Mouse (Mus musculus) spleen, postnatal 36 days (tissue): ENCODE results near the gene Pafah1b1.

Source experiments
- DNase-seq, 2 experiments: peaks; one replicate each; pipeline ENCODE4 v3.0.0; 2022; ENCODE audit warnings: low spot score in 2 of 2, mixed read lengths in 1 of 2

Pafah1b1 gene

DNA sequence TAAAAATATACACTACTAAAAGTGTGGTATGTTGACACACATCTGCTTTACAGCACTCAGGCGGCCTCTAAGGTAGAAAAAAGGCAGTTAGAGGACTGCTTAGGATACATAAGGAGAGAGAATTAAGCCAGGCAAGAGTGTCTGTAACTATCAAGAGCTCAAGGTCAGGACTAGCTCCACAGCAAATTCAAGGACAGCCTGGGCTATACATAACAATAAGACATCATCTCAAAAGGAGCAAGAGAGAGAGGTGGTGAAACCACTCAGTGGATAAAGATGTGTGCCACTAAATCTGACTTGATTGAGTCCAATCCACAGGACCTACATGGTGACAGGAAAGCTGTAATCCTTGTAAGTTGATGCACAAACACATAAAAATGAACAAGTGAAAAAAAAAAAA lies 3.8 kb downstream of the Pafah1b1 start:
- no peak for DNase-seq

DNA sequence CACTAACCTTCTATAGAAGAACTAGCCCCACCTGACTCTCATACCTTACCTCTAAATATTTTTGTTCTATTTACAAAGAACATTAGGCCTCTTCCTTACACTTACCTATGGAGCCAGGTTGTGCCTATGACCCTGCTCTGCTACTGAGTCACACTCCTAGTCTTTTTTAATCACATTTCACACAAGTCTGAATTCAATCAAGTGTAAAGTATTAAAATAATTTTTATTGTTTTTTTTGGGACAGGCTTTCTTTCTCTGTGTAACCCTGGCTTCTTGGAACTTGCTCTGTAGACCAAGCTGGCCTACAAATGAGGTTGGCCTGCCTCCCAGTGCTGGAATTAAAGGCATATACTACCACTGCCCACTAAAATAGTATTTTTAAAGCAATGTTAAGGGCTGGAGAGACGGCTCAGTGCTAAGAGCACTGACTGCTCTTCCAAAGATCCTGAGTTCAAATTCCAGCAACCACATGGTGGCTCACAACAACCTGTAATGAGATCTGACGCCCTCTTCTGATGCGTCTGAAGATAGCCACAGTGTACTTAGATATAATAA lies 8.4 kb downstream of the Pafah1b1 start:
- DNase-seq, result no peak

DNA sequence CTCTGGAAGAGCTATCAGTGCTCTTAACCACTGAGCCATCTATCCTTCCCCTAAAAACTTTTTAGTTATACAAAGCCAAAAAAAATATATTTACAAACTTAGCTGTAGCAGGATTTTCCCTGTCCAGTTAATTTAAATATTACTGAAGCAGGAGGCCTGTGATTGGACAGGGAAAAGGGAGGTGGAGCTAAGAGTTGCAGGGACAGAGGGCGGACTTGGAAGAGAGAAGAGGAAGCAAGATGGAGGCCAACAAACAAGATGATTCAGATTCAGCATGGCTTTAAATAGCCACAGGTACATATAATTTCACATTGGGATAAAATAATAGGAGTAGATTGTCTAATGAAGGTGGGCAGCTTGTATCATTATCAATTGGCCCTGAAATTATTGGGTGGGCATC lies 13.8 kb downstream of the Pafah1b1 start:
- DNase-seq, result no peak

DNA sequence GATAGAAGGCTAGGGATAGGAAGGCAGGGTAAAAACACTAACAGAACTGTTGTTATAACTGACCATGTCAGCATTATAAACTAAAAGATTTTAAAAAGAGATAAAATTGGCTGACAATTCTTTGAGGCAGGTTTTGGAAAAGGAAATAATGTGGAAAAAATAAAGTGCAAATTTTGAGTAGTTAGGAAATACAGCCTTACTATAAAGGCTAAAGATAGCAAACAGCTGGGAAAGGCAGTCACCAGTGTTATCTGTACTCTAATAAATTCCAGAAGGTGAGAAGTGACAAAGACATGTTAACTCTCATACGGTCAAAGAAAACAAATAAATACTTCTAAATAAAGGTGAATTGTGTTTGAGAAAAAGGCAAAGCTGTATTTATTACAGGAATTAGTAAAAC lies 15.7 kb downstream of the Pafah1b1 start:
- no peak for DNase-seq

DNA sequence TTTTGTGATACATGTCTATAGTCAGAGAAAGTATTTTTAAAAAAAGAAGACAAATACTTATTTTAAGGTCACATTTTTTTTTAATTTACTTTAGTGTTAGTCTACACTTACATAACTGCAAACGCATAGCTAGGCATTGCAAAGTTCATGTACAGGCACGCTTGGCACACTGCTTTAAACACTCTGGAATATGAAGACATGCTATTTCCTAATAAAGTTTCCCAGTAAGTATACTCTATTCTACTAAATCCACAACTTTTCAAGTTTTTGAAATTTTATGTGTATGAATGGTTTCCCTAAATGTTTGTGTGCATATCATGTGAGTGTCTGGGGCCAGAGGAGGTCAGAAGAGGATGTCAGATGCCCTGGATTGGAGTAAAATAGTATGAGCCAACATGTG lies 20.4 kb downstream of the Pafah1b1 start:
- no peak for DNase-seq

DNA sequence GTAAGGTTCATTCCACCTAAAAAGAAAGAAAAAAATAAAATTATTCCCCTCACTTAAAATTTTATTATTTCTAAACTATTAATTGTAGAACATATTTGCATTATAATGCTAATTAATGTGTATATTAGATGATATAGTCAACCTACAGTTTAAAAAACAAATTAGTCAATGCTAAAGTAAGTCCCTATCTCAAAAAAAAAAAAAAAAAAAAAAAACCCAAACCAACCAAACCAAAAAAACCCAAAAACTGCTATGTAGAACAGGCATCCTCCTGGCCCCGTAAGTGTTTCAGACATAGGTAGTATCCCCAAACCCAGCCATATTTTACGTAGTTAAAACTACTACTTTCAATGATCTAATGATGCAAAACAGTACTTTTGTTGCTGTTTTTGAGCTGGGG lies 25.0 kb downstream of the Pafah1b1 start:
- no peak for DNase-seq

DNA sequence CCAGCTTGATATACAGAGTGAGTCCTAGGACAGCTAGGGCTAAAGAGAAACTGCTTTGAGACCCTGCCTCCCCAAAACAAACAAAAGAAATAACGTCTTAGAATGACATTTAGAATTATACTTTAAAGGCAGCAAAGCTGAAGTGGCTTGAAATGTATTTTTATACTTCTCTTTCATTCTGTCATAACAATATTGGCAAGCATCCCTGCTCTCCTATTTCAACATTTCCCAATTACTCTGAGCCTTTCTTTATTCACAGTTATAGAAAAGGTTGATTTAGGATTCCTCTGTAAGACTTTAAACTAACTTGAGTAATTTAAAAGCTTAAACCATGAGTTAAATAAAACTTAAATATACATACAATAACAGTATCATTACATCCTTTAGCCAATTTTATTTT lies 32.3 kb downstream of the Pafah1b1 start:
- no peak for DNase-seq

DNA sequence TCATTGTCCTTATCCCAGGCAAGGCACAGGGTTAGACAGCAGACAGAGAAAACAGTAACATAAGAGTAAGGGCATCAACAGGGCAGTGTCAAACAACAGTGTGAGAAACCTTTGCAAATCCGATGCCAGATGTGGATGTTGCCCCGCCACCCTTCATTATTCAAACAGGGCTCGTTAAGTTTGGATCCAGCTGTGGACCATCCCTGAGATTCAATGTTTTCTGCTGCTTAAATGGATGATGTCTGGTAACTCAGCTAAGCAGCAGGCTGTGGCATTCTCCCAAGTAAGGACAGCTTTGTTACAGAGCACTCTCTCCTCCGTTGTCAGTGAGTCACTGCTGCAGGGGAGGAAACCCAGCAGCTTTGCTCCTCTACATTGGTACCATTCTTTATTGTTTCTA lies 49.3 kb downstream of the Pafah1b1 start:
- DNase-seq, result no peak

DNA sequence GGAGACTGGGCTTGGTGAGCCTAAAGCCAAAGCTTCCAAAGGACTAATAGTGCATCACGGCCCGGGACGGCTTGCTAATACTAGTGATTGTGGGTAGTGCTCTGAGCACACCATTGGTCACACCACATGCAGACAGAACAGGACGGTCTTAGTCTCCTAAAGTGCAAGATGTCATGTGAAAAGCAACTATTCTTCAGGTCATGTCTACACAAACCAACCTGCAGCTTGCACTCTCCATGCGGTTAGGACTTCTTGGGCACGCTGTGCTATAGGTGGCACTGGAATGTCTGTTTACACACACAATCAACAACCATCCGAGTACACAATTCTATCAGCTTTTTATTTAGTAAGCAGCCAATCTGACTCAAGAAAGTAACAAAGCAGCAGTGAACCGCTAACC lies 49.8 kb downstream of the Pafah1b1 start:
- no peak for DNase-seq

DNA sequence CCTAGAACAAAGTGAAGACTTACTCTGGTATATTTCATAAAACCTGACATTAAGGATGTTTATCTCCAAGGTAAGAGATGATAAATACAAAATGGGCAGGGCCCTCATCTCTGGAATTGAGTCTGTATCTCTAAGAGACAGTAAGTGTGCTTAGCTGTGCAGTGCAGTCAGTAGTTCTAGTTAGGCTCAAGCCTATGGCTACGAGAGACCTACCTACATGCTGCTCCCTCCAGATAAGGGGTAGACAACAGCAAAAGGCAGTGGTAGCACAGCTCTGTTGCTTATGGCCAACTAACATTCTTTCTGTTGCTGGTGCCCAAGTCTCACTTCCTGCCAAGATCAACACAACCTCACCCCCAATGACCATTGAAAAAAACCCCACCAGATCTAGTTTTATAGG lies 50.9 kb downstream of the Pafah1b1 start:
- peak in 1 of 2 experiments; percentile 19 for DNase-seq

DNA sequence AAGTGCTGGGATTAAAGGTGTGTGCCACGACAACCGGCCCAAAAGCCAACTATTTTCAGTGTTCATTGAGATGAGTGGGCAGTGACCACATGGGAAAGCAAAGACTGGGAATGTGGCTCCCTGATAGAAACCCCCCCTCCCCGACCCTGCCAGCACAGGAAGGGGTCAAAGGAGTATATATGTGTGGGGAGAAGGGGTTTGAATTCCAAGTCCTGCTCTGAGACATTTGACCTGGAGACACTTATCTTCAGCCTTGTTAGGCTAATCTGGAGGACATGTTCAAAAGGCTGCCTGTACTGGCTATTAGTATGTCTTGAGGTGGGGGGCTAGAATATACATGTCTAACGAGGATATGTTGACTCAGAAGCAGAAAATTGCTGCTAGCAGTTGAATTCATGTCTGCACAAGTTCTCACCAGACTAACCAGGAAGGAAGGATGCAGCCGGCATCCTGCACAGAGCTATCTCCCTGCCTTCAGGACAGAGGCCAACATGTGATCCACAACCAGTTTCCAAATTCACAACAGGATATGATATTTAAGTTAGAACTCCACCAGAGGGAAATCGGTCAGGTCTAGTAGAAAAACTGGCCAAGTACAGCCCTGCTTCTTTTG lies 51.5 kb downstream of the Pafah1b1 start:
- no peak for DNase-seq

DNA sequence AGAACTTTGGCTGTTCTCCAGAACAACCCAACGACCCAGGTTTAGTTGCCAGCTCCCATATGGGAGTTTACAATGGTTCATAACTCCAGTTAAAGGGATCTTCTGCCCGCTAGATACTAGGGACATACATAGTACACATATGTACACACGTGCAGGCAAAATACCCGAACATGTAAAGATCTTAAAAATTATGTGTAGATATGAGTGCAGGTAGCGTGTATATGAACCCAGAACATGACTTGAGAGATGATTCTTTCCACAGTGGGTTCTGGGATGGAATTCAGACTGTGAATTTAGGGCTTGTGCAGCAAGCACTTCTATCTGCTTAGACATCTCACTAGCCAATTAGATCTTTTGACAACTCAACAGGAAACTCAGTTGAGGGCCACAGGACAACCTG lies 52.6 kb downstream of the Pafah1b1 start:
- no peak for DNase-seq

DNA sequence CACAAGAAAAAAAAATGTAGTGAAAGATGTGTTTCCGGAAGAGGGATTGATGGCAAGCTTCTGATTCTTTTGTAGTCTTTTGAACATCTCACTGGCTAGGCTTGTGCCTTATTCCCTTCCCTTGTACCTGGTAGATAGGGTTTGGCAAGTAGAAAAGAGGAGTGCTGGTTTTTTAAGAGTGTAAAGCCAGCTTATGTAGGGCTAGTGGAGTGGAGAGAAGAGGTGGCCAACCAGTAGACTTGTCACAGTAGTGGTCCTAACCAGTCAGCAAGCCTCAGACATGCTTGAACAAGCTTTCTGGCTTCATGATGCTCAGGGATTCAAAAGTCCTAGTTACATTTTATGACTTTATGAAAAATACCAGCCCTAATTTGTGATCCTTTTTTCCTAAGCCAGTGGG lies 53.5 kb downstream of the Pafah1b1 start:
- no peak for DNase-seq

DNA sequence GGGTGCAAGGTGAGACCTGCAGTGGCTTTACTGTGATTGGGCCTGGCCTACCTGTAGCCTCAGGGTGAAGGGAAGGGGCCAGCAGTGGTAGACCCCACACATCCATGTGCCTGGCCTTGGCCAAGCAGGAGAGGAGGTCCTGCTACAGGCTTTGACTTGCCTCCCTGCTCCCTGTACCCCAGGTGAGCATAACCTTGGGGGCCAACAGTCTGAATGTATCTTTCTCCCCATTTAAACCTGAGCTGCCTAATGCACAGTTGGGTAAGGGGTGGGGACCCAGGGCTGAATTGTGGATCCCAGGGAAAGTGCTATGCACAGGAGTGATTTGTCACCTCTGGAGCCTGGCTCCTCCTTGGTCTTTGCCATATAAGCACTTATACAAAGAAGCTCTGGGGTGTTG lies 54.3 kb downstream of the Pafah1b1 start:
- DNase-seq, result no peak

DNA sequence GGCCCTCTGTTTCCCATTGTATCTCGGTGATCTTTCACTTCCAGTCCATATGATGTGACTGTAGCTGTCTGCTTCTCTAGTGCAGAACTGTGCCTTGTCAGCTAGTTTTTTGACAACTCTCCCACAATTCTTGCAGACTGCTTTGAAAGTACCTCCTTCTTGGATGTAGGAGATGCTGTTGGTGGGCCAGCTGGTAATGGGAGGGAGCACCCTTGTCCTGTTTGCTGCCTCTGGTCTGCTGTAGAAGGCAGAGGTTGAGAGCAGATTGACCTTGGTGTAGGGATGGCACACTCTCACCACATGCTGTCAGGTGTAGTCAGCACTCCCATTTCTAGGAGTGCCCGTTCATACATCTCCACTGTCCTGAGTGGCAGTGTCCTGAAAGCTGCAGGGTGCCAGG lies 55.5 kb downstream of the Pafah1b1 start:
- DNase-seq, result no peak

DNA sequence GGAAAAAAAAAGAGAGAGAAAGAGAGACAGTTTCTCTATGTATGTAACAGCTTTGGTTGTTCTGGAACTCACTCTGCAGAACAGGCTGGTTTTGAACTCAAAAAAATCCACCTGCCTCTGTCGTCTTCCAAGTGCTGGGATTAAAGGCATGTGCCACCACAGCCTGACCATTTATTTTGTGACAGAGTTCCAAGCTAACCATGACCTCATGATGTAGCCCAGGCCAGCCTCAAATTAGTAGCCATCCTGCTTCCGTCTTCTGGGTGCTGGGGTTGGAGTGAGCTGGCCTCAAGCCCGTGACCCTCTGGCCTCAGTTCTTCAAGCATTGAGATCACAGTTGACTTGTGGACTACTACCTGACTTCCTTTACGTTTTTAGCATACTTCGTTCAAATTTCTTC lies 56.0 kb downstream of the Pafah1b1 start:
- no peak for DNase-seq

DNA sequence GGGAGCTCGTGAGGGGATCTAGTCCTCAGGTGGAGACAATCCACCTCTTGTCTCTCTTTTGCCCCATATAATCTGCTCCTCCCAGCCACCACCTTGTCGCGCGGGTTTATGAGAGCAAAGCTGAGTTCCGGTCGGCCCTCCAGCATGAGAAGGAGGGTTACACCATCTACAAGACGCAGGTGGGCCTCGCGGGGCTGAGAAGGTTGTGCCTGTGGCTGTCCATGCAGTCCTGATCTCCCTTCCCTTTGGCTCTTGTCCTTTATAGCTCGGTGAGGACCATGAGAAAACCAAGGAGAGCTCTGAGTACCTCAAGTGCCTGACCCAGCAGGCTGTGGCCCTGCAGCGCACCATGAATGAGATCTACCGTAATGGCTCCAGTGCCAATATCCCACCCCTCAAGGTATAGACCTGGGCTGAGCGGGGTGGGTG lies 56.9 kb downstream of the Pafah1b1 start:
- no peak for DNase-seq

DNA sequence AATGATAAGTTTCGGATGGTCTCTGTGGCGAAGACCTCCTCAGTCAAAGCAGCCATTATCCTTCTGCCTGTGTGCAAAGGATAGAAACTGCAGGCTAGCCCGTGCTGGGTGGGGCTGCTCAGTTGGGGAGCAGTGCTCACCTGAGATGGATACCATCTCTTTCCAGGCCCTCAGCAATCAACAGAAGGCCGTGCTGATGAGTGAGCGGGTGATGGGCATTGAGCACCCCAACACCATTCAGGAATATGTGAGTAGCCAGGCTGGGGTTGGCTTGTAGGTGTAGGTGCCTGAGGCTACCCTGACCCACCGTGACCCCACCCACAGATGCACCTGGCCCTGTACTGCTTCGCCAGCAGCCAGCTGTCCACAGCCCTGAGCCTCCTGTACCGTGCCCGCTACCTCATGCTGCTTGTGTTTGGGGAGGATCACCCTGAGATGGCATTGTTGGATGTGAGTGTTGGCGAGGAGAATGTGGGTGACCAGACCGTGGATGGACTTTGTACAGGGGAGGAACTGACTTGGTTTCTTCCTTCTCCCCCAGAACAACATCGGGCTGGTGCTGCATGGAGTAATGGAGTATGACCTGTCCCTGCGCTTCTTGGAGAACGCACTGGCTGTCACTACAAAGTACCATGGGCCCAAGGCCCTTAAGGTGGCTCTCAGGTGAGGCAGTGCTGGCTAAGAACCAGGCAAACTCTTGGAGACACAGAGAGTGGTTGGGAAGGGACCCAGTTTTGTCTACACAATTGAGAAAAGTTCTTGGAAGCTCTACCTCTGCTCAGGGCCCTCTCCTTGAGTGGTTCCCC lies 57.5 kb downstream of the Pafah1b1 start:
- DNase-seq, result no peak

DNA sequence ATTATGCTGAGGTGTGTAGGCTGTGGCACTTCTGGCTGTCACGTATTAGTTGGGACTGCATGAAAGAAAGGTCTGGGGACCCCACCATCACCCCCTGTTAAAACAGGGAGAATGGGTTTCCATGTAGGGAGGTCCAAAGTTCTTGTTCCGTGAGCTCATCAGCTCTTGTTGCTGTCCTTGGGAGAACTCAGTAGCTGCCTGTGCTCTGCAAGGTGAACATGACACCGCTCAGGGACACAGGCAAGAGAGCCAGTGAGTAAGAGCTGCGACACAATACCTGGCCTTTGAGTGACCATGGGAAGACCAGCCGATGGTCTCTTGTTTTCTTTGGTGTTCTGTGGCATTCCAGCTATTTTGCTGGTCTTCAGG lies 58.2 kb downstream of the Pafah1b1 start:
- no peak for DNase-seq

DNA sequence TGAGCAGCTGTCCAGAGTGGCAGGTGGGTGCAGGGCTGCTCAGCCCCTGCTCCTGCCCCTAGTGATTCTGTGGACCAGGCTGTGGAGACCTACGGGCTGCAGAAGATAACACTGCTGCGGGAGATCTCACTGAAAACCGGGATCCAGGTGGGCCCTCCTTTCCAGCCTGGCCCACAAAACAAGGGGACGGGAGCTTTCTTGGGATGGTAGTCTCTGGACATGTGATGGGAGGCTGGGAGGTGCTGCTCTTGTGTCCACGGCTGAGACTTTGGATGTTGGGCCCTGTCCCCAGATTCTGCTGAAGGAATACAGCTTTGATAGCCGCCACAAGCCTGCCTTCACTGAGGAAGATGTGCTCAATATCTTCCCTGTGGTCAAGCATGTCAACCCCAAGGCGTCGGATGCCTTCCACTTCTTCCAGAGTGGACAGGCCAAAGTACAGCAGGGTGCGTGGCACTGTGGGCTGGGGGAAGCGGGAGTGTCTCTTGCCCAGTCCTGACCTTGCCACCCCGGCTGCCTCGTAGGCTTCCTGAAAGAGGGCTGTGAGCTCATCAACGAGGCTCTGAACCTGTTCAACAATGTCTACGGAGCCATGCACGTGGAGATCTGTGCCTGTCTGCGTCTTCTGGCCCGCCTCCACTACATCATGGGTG lies 58.7 kb downstream of the Pafah1b1 start:
- no peak for DNase-seq

DNA sequence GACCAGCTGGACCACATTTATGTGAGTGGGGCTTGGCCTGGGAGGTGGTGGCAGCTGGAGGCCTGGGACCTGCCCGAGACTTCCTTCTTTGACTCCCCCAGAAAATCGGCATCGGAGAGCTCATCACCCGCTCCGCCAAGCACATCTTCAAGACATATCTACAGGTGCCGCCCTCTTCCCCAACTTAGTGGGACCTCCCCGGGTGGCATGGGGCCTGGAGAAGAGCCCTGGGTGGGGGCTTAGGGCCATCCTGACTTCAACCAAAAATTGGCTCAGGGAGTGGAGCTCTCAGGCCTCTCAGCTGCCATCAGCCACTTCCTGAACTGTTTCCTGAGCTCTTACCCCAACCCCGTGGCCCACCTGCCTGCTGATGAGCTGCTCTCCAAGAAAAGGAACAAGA lies 59.6 kb downstream of the Pafah1b1 start:
- DNase-seq, result no peak

DNA sequence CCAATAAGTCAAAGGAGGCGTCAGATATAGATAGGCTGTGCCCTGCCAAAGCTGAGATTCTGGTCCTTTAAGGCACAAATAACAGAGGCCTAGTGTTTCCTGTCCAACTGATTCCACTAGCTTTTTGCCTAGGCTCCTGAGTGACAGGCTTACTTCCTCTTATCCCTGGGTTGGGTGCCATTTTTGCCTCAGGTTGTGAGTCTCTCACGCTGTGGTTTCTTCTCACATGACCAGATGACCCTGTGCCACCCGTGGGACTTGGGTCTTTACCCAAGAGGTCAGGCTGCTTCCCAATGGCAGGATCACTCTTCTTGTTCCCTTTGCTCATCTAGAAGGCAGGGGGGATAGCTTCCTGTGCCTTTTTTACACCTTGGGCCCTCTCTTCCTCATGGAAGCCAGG lies 60.2 kb downstream of the Pafah1b1 start:
- DNase-seq, result no peak

DNA sequence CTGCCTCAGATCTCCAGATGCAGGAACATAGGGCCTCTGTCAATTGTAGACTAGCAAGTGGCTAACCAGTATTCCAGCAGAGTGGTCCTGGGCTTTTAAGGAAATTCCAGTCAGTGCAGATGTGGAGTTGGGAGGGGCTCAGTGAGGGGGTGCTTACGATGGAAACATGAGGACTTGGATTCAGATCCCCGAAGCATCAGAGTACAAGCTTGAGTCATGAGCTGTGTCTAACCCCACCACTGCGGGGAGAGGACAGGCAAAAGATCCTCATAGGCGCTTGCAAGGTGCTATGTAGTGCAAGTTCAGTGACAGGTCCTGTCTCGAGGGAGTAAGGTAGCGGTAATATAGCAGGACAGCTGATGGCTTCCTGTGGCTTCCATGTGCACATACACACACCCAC lies 62.2 kb downstream of the Pafah1b1 start:
- no peak for DNase-seq
